Mouse (Mus musculus) olfactory bulb, adult 2 months (tissue): ENCODE results near the gene Ica1. TPM values are rescaled to one million over a fixed set of nuclear protein-coding genes. Genes with fewer than 3 reads are reported as not detected.

Experiments used
- H3K27ac ChIP-seq: fragments of 200-500 bp; 2 replicates; pipeline ENCODE4 v1.5.1; 2012; ENCODE audit warnings: low read depth, low read length; ENCODE audit not compliant: insufficient read depth
- H3K4me1 ChIP-seq: fragments of 200-500 bp; 2 replicates; pipeline ENCODE4 v1.6.1; 2012; ENCODE audit warnings: low read length; ENCODE audit not compliant: control insufficient read depth, insufficient read depth
- H3K4me3 ChIP-seq: fragments of 200-500 bp; 2 replicates; pipeline ENCODE4 v1.5.1; 2012; ENCODE audit warnings: mild to moderate bottlenecking, low read depth, low read length, moderate library complexity; ENCODE audit not compliant: insufficient read depth
- CTCF ChIP-seq: fragments of 200-500 bp; IDR thresholded peaks from 2 replicates; pipeline ENCODE4 v1.5.1; 2012; ENCODE audit warnings: low read depth, mild to moderate bottlenecking, low read length, moderate library complexity; ENCODE audit not compliant: insufficient read depth
- POLR2A ChIP-seq: fragments of 200-500 bp; IDR thresholded peaks from 2 replicates; pipeline ENCODE4 v1.6.1; 2012; ENCODE audit warnings: mild to moderate bottlenecking, low read depth, low read length, moderate library complexity; ENCODE audit not compliant: insufficient read depth
- WGBS: fragments of 180-500 bp; shearing (Covaris S2); methylation state at CpG from one replicate; pipeline ENCODE4 v1.1.7; 2018; 5-methylcytosine and 5-hydroxymethylcytosine counted together
- polyA plus RNA-seq: library from polyadenylated mRNA; stranded (reverse); fragments of >200 nt; gene quantifications from 2 replicates; pipeline ENCODE4 v1.2.4, GENCODE M21; 2012; ENCODE audit warnings: low replicate concordance; ENCODE audit not compliant: missing spikeins, insufficient read depth, insufficient read length

The Ica1 gene
- polyA plus RNA-seq, 1 experiment: not detected

GRCm38 (mm10) chr6:8640863-8641262, 137.4 kb downstream of the Ica1 start:
- peaks cover 8% of the 10 kb centered on the region for H3K4me1 ChIP-seq
- TF ChIP-seq CTCF (no peak), POLR2A (no peak)
- H3K4me3 ChIP-seq: no peak overlapping the region
- 91% methylated on average over 5 of the region's 5 CpGs for WGBS
- no peak overlapping the region for H3K27ac ChIP-seq

- 86% methylated on average over 2 of the region's 2 CpGs for WGBS
- Histone ChIP-seq H3K27ac (no peak overlapping the region), H3K4me3 (no peak overlapping the region), H3K4me1 (peaks cover under 1% of the 10 kb centered on the region)
- TF ChIP-seq CTCF: no peak
- no peak for TF ChIP-seq POLR2A
Observed at GRCm38 (mm10) chr6:8639526-8639925, 138.8 kb downstream of the Ica1 start.

GRCm38 (mm10) chr6:8638899-8639298, 139.4 kb downstream of the Ica1 start:
- TF ChIP-seq CTCF (no peak), POLR2A (no peak)
- Histone ChIP-seq H3K27ac (no peak overlapping the region), H3K4me1 (no peaks in the 10 kb centered on the region; the same call in 1 of the 2 replicates), H3K4me3 (no peak overlapping the region)
- WGBS: 89% methylated on average over 4 of the region's 4 CpGs

GRCm38 (mm10) chr6:8638122-8638521, 140.2 kb downstream of the Ica1 start:
- no peak overlapping the region for H3K27ac ChIP-seq
- H3K4me3 ChIP-seq: no peak overlapping the region
- no peaks in the 10 kb centered on the region for H3K4me1 ChIP-seq
- TF ChIP-seq POLR2A (no peak), CTCF (no peak)
- WGBS: 81% methylated on average over 4 of the region's 4 CpGs

- Histone ChIP-seq H3K4me1 (no peaks in the 10 kb centered on the region), H3K4me3 (no peak overlapping the region), H3K27ac (no peak overlapping the region)
- no peak for TF ChIP-seq POLR2A
- TF ChIP-seq CTCF: no peak
- WGBS: 98% methylated on average over 4 of the region's 4 CpGs
Observed at GRCm38 (mm10) chr6:8632701-8633100, 145.6 kb downstream of the Ica1 start.

DNA sequence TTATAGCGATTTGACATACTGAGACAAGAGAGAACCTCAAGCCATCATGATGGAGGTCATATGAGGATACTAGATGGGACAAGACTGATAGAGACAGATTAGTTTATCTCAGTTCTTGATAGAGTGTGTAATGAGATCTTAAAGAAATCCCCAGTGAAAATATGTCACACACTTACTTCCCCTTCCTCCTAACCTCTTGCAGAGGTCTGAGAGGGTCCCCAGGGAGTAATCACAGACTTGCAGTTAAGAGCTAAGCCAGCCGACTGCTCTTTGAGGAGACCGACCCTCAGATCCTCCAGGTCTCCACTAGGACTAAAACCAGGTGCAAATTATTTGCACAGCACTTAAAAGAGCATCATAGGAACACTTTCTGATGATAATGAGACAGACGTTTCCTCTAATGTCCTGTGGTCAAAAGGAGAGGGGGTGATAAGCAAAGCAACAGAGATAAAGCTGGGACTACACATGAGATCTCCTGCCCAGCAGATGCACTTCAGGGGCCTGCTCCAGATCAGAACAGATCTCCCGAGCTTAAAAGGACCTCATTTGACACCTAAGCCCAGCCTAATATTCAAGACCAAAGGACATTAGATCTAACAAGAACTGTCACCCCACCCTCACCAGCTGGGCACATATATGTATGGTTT, 146.2 kb downstream of the Ica1 start:
- H3K27ac ChIP-seq: no peak overlapping the region
- no peak overlapping the region for H3K4me3 ChIP-seq
- 89% methylated on average over 5 of the region's 5 CpGs for WGBS
- H3K4me1 ChIP-seq: no peaks in the 10 kb centered on the region
- TF ChIP-seq POLR2A (no peak), CTCF (no peak)

DNA sequence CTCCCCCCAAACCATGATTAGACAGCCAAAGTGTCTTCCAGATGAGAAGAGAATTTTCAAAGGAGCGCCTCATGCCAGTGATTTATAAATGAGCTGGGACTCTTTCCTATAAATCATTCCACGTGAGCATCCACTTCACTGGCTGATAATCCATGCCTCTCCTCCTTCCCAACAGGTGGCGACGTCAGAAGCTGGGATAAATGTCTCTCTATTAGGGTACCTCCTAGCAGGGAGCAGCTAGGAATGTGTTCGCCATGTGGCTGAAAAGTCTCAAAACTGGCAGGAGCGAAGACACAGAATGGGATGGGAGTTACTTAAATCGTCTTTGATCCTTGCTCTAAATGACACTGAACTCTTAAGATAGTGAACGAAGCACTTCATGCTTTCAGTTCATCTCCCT, 146.9 kb downstream of the Ica1 start:
- H3K27ac ChIP-seq: no peak overlapping the region
- no peak for TF ChIP-seq CTCF
- no peak for TF ChIP-seq POLR2A
- no peak overlapping the region for H3K4me3 ChIP-seq
- no peaks in the 10 kb centered on the region for H3K4me1 ChIP-seq
- WGBS: 87% methylated on average over 8 of the region's 8 CpGs

DNA sequence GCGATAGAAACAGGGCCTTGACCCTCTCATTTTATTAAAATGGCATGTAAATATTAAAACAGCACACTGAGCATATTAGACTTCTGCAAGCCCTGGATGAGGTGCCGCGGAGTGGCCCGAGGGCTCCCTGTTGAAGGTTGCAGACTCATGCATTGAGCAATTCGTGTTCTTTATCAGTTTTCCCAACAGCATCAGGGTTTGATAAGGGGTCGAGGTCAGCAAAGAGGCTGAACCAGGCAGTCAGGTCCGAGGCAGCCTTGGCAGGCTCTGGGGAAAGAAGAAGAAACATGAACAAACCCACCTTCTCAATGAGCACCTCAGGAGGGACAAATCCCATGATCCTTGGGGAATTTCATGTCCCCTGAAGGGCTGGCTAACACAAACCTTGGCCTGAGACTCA, 147.8 kb downstream of the Ica1 start:
- 89% methylated on average over 7 of the region's 7 CpGs for WGBS
- H3K4me3 ChIP-seq: no peak overlapping the region
- no peak overlapping the region for H3K27ac ChIP-seq
- no peak for TF ChIP-seq POLR2A
- TF ChIP-seq CTCF: no peak
- H3K4me1 ChIP-seq: no peaks in the 10 kb centered on the region

DNA sequence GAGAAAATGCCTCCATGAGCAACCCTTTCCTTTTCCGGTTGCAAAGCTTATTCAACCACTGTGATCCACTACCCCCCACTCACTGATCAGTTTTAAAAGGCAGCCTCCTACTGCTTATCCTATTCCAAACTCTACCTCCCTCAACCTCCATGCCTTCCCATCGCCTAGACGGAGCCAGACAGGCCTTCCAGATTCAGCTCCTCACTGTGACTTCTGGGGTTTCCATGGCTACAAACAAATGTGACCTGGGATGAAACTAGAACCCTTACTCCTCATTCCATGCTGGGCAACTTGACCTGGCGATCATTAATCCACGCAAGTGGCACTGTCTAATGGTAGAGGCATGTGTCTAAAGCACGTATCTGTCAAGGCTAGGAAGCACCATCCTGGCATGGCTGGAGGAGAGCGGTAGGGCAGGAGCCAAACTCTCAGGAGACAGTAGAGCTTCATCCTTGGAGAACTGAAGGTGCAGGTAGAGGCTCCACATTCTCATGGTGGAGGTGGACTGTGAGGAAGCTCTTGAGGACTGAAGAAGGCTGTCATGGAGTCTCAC, 149.5 kb downstream of the Ica1 start:
- TF ChIP-seq POLR2A: no peak
- no peak for TF ChIP-seq CTCF
- H3K4me3 ChIP-seq: no peak overlapping the region
- no peak overlapping the region for H3K27ac ChIP-seq
- 80% methylated on average over 7 of the region's 7 CpGs for whole genome bisulfite sequencing
- no peaks in the 10 kb centered on the region for H3K4me1 ChIP-seq

DNA sequence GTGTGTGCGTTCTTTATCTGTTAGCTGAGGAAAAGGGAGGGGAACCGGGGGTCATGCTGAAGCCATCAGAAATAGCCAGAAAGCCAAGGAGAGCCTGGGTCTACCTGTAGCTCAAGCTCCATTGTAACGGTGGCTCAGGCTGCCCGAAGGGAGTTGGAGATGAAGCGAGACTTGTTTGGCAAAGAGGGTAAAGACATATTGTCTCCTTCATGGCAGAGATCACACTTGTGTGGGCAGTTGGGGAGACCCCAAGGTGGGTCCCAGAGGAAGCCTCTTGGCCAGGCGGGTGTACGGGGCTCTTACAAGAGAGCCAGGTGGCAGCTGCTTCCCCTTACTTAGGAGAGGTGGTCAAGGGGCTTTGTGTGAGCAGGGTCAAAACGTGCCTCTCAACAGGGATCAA, 150.1 kb downstream of the Ica1 start:
- TF ChIP-seq POLR2A (no peak), CTCF (no peak)
- Histone ChIP-seq H3K27ac (no peak overlapping the region), H3K4me3 (no peak overlapping the region), H3K4me1 (no peaks in the 10 kb centered on the region)
- WGBS: 94% methylated on average over 8 of the region's 8 CpGs
